Mouse (Mus musculus) G1E (cell line): ENCODE data around the gene Sp100. TPM values are rescaled to one million over a fixed set of nuclear protein-coding genes. Genes with fewer than 3 reads are reported as not detected.

Experiments used
- ATAC-seq: 2 replicates; pipeline ENCODE4 v1.8.0; 2016; ENCODE audit warnings: mild to moderate bottlenecking; ENCODE audit not compliant: insufficient number of reproducible peaks, poor library complexity, low FRiP score, severe bottlenecking; ENCODE audit errors: extremely low read depth
- DNase-seq: peaks from one replicate; pipeline ENCODE4 v3.0.0; 2012; ENCODE audit warnings: low spot score
- H3K27me3 ChIP-seq: 2 replicates; pipeline ENCODE4 v1.6.1; 2012; ENCODE audit warnings: mild to moderate bottlenecking, low read length, inconsistent platforms; ENCODE audit not compliant: insufficient read depth
- H3K36me3 ChIP-seq: replicated peaks from 2 replicates; pipeline ENCODE3; 2012; ENCODE audit warnings: mild to moderate bottlenecking, inconsistent platforms
- H3K4me1 ChIP-seq: 2 replicates; pipeline ENCODE4 v1.6.1; 2012; ENCODE audit warnings: low read depth, low read length, inconsistent platforms, mixed read lengths; ENCODE audit not compliant: insufficient read depth
- H3K4me3 ChIP-seq: 2 replicates; pipeline ENCODE4 v1.5.1; 2012; ENCODE audit warnings: low read depth, mild to moderate bottlenecking, inconsistent platforms, low read length, moderate library complexity, mixed read lengths
- H3K9me3 ChIP-seq: replicated peaks from 2 replicates; pipeline ENCODE4 v1.6.1; 2012; ENCODE audit warnings: inconsistent platforms
- CTCF ChIP-seq: IDR thresholded peaks from 2 replicates; pipeline ENCODE4 v1.5.1; 2012; ENCODE audit warnings: low read depth, low read length, inconsistent platforms, mixed read lengths
- GATA1 ChIP-seq: IDR thresholded peaks from 2 replicates; pipeline ENCODE4 v1.6.1; 2012; ENCODE audit warnings: borderline replicate concordance, low read length, inconsistent platforms, mixed read lengths
- GATA2 ChIP-seq: IDR thresholded peaks from 2 replicates; pipeline ENCODE4 v1.6.1; 2012; ENCODE audit warnings: low read depth, low read length, inconsistent platforms, borderline replicate concordance
- POLR2AphosphoS5 ChIP-seq: IDR thresholded peaks from 2 replicates; pipeline ENCODE4 v1.6.1; 2012; ENCODE audit warnings: low read depth, low read length, inconsistent platforms; ENCODE audit not compliant: insufficient replicate concordance
- TAL1 ChIP-seq: conservative IDR thresholded peaks from 2 replicates; pipeline ENCODE4 v1.6.1; 2012; ENCODE audit warnings: low read depth, low read length, inconsistent platforms, mixed read lengths
- polyA plus RNA-seq: library from polyadenylated mRNA; stranded (reverse); fragments of >175 nt; gene quantifications from 2 replicates; pipeline ENCODE4 v1.2.3, GENCODE M21; 2012
- total RNA-seq, 2 experiments: library from RNA; stranded (forward) in 1 of 2; stranded (reverse) in 1 of 2; fragments of 200-1000 nt in 1 of 2; fragments of >200 nt in 1 of 2; fragmentation: Nextera tagmentation in 1 of 2; gene quantifications; 2 replicates each; pipeline ENCODE4 v1.2.3; 2014 to 2017

The Sp100 gene
- total and polyA plus RNA-seq, 3 experiments: 0.76 TPM; not detected in 2

- Histone ChIP-seq H3K36me3 (no peaks in the 10 kb centered on the region), H3K27me3 (no peaks in the 10 kb centered on the region), H3K9me3 (peaks cover 29% of the 10 kb centered on the region), H3K4me3 (no peak overlapping the region), H3K4me1 (no peaks in the 10 kb centered on the region)
- DNase-seq (no peak), ATAC-seq (no peak)
- no peak for TF ChIP-seq POLR2AphosphoS5
- TF ChIP-seq TAL1: no peak
- no peak for TF ChIP-seq GATA2
Measured at GRCm38 (mm10) chr1:85751494-85751893, 101.7 kb downstream of the Sp100 start.

- no peaks in the 10 kb centered on the region for H3K4me1 ChIP-seq
- H3K4me3 ChIP-seq: no peak overlapping the region
- peaks cover 29% of the 10 kb centered on the region for H3K9me3 ChIP-seq
- no peak for DNase-seq
- no peak for ATAC-seq
- H3K27me3 ChIP-seq: no peaks in the 10 kb centered on the region
- no peak for TF ChIP-seq POLR2AphosphoS5
- no peak for TF ChIP-seq CTCF
- TF ChIP-seq GATA1: no peak
- TF ChIP-seq TAL1: no peak
- TF ChIP-seq GATA2: no peak
- no peaks in the 10 kb centered on the region for H3K36me3 ChIP-seq
Measured at GRCm38 (mm10) chr1:85751932-85752680, 102.3 kb downstream of the Sp100 start.

- TF ChIP-seq CTCF (no peak), GATA2 (no peak), GATA1 (no peak)
- no peaks in the 10 kb centered on the region for H3K27me3 ChIP-seq
- H3K9me3 ChIP-seq: no peaks in the 10 kb centered on the region; the same call in 1 of the 2 replicates
- ATAC-seq: no peak
- H3K36me3 ChIP-seq: no peaks in the 10 kb centered on the region
- no peaks in the 10 kb centered on the region for H3K4me1 ChIP-seq
- no peak for DNase-seq
- no peak overlapping the region for H3K4me3 ChIP-seq
Measured at GRCm38 (mm10) chr1:85757531-85758230, 107.9 kb downstream of the Sp100 start.

- H3K4me3 ChIP-seq: no peak overlapping the region
- no peaks in the 10 kb centered on the region for H3K36me3 ChIP-seq
- H3K27me3 ChIP-seq: no peaks in the 10 kb centered on the region
- peaks cover 2% of the 10 kb centered on the region; the same call in 1 of the 2 replicates for H3K4me1 ChIP-seq
- DNase-seq: no peak
- H3K9me3 ChIP-seq: no peaks in the 10 kb centered on the region; the same call in 1 of the 2 replicates
- TF ChIP-seq GATA2 (no peak), GATA1 (no peak), TAL1 (no peak), CTCF (no peak), POLR2AphosphoS5 (no peak)
- no peak for ATAC-seq
Measured at GRCm38 (mm10) chr1:85758231-85758968, 108.6 kb downstream of the Sp100 start.

- no peak for TF ChIP-seq POLR2AphosphoS5
- no peak for TF ChIP-seq GATA1
- DNase-seq: no peak
- Histone ChIP-seq H3K4me1 (peaks cover 4% of the 10 kb centered on the region; the same call in 1 of the 2 replicates), H3K9me3 (no peaks in the 10 kb centered on the region; the same call in 1 of the 2 replicates), H3K36me3 (no peaks in the 10 kb centered on the region), H3K27me3 (no peaks in the 10 kb centered on the region), H3K4me3 (no peak overlapping the region)
- ATAC-seq: no peak
Measured at GRCm38 (mm10) chr1:85758969-85759293, 109.1 kb downstream of the Sp100 start.

Other genes starting within 250 kb of the Sp100 start
- not detected in 2 replicates for gene G530012D18Rik, start 74.3 kb upstream of the Sp100 start, total RNA-seq (2014; fragmentation: Nextera tagmentation)
- gene G530012D18Rik, start 74.3 kb upstream of the Sp100 start, total RNA-seq (2017): 0.76 TPM in 1 of 2 replicates, not detected in the other
- not detected in 2 replicates for gene G530012D18Rik, start 74.3 kb upstream of the Sp100 start, polyA plus RNA-seq
- not detected in 2 replicates for gene Sp110, start 51.2 kb upstream of the Sp100 start, total RNA-seq (2014; fragmentation: Nextera tagmentation)
- gene Sp110, start 51.2 kb upstream of the Sp100 start, total RNA-seq (2017): 1.0 and 2.3 TPM in 2 replicates
- gene Sp110, start 51.2 kb upstream of the Sp100 start, polyA plus RNA-seq: 0.04 TPM in 1 of 2 replicates, not detected in the other
- not detected in 2 replicates for gene Sp140, start 49.6 kb upstream of the Sp100 start, total RNA-seq (2014; fragmentation: Nextera tagmentation)
- gene Sp140, start 49.6 kb upstream of the Sp100 start, total RNA-seq (2017): 0.64 and 0.76 TPM in 2 replicates
- gene Sp140, start 49.6 kb upstream of the Sp100 start, polyA plus RNA-seq: not detected in 2 replicates
- gene A630001G21Rik, start 128.7 kb downstream of the Sp100 start, total RNA-seq (2014; fragmentation: Nextera tagmentation): not detected in 2 replicates
- 0.16 and 0.46 TPM in 2 replicates for gene A630001G21Rik, start 128.7 kb downstream of the Sp100 start, total RNA-seq (2017)
- not detected in 2 replicates for gene A630001G21Rik, start 128.7 kb downstream of the Sp100 start, polyA plus RNA-seq
- 147 and 159 TPM in 2 replicates for gene Cab39, start 143.5 kb downstream of the Sp100 start, total RNA-seq (2014; fragmentation: Nextera tagmentation)
- gene Cab39, start 143.5 kb downstream of the Sp100 start, total RNA-seq (2017): 208 and 231 TPM in 2 replicates
- gene Cab39, start 143.5 kb downstream of the Sp100 start, polyA plus RNA-seq: 41.8 and 51.3 TPM in 2 replicates
- gene Itm2c, start 244.3 kb downstream of the Sp100 start, total RNA-seq (2014; fragmentation: Nextera tagmentation): 51.8 and 67.5 TPM in 2 replicates
- gene Itm2c, start 244.3 kb downstream of the Sp100 start, total RNA-seq (2017): 149 and 176 TPM in 2 replicates
- 67.9 and 69.9 TPM in 2 replicates for gene Itm2c, start 244.3 kb downstream of the Sp100 start, polyA plus RNA-seq